Mouse (Mus musculus) kidney, adult 2 months (tissue): Measurements from ENCODE around the gene Gm12166. TPM values are rescaled to one million over a fixed set of nuclear protein-coding genes. Genes with fewer than 3 reads are reported as not detected.
A peak's percentile ranks its signal among the peaks of the same experiment; 100 is the strongest.
"Not testable (repeated sequence)": the region's sequence is repeated elsewhere in the genome, so short reads cannot be mapped to it uniquely, and the experiment has no call there.

Source experiments
- DNase-seq: peaks from one replicate; pipeline ENCODE4 v3.0.0; 2021
- H3K27ac ChIP-seq: fragments of 200-500 bp; 2 replicates; pipeline ENCODE4 v1.5.1; 2012; ENCODE audit warnings: low read depth, low read length, control low read depth, inconsistent platforms; ENCODE audit not compliant: insufficient read depth
- H3K27me3 ChIP-seq: fragments of 200-500 bp; replicated peaks from 2 replicates; pipeline ENCODE4 v1.6.1; 2012; ENCODE audit warnings: mild to moderate bottlenecking, moderate library complexity, low read length, inconsistent platforms; ENCODE audit not compliant: control insufficient read depth, insufficient read depth
- H3K36me3 ChIP-seq: fragments of 200-500 bp; 2 replicates; pipeline ENCODE4 v1.6.1; 2012; ENCODE audit warnings: mild to moderate bottlenecking, moderate library complexity, low read length, inconsistent platforms; ENCODE audit not compliant: control insufficient read depth, insufficient read depth
- H3K4me1 ChIP-seq: fragments of 200-500 bp; 2 replicates; pipeline ENCODE4 v1.6.1; 2011; ENCODE audit warnings: low read length; ENCODE audit not compliant: control insufficient read depth, insufficient read depth
- H3K4me3 ChIP-seq: fragments of 200-500 bp; 2 replicates; pipeline ENCODE4 v1.5.1; 2011; ENCODE audit warnings: mild to moderate bottlenecking, low read depth, low read length, control low read depth; ENCODE audit not compliant: insufficient read depth
- CTCF ChIP-seq: fragments of 200-500 bp; conservative IDR thresholded peaks from 2 replicates; pipeline ENCODE4 v1.5.1; 2011; ENCODE audit warnings: low read depth, mild to moderate bottlenecking, control low read depth, low read length, moderate library complexity, mixed read lengths; ENCODE audit not compliant: insufficient read depth, insufficient read length
- POLR2A ChIP-seq: fragments of 200-500 bp; IDR thresholded peaks from one replicate; pipeline ENCODE4 v1.6.1; 2011; ENCODE audit warnings: low read depth, low read length, control low read depth
- WGBS: fragments of 180-500 bp; shearing (Covaris S2); methylation state at CpG from one replicate; pipeline ENCODE4 v1.1.7; 2018; 5-methylcytosine and 5-hydroxymethylcytosine counted together
- polyA plus RNA-seq: library from polyadenylated mRNA; depleted of rRNA; stranded (reverse); fragments of >200 nt; gene quantifications from 2 replicates; pipeline ENCODE4 v1.2.3, GENCODE M21; 2012; rRNA removed

Gm12166 gene
- 9.6 and 14.2 TPM in 2 replicates for polyA plus RNA-seq

DNA sequence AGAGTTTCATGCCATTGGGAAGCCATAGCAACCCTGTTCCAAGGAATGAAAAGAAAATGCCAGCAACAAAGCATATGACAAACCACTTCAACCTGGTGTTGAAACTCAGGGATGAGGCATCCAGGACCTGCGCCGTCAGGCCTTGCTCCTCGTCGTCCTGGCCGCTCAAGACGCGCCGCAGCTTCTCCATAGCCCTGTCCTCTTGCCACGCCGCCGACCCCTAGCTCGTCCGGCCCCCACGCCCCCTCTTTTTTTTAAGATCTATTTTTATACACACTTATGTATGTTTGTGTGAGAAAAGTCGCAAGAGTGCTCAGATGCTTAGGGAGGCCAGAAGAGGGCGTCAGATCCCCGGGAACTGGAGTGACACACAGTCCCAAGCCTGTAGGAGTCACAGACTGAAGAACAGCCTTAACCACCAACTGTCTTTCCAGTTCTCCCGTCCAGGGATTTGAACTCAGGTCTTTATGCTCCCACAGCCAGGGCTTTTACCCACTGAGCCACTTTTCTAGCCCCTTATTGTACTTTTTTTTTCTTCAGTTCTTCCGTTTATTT, at the start of gene Gm12166:
Gene Gm12166, minus strand, starts transcription at position 217 of the 555 bp plus-strand sequence.
- WGBS: 43% methylated on average over 19 of the region's 19 CpGs
- not testable (repeated sequence) for H3K27ac ChIP-seq, H3K36me3 ChIP-seq, H3K27me3 ChIP-seq, H3K4me1 ChIP-seq, H3K4me3 ChIP-seq
- peak; percentile 83 for TF ChIP-seq CTCF
- peak; percentile 56 for DNase-seq

DNA sequence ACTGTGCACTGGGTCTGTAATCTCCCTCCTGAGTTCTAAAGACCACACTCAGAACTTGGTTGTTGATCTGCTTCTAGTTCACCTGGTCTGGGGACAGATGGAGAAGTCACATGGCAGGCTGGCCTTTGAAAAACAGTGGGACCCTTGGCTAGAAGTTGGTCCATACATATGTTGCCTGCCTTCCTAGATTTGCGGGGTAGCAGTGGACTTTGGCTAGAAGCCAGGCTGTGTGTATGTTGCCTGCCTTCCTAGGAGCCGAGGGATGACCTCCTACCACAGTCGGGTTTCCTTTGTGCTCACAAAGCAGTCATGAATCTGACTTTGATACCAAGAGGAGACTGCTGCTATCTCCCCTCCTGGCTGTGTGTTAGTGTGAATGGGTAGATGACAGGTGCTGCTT, 44.9 kb upstream of the Gm12166 start:
- no peak for DNase-seq
- H3K4me1 ChIP-seq: no peaks in the 10 kb centered on the region
- TF ChIP-seq POLR2A (no peak), CTCF (no peak)
- WGBS: 76% methylated on average over 3 of the region's 3 CpGs
- H3K27me3 ChIP-seq: no peaks in the 10 kb centered on the region
- H3K36me3 ChIP-seq: no peaks in the 10 kb centered on the region
- no peak overlapping the region for H3K27ac ChIP-seq
- no peak overlapping the region for H3K4me3 ChIP-seq

- WGBS: 81% methylated on average over 6 of the region's 6 CpGs
Measured at GRCm38 (mm10) chr11:46096265-46096649, 44.1 kb upstream of the Gm12166 start.

GRCm38 (mm10) chr11:46095477-46096264, 43.5 kb upstream of the Gm12166 start:
- Histone ChIP-seq H3K27ac (no peak overlapping the region), H3K4me1 (no peaks in the 10 kb centered on the region), H3K27me3 (no peaks in the 10 kb centered on the region), H3K36me3 (no peaks in the 10 kb centered on the region), H3K4me3 (no peak overlapping the region)
- no peak for TF ChIP-seq POLR2A
- WGBS: 67% methylated on average over 9 of the region's 9 CpGs
- DNase-seq: no peak

More at GRCm38 (mm10) chr11:46096265-46096649, 44.1 kb upstream of the Gm12166 start:
- Histone ChIP-seq H3K4me3 (no peak overlapping the region), H3K36me3 (no peaks in the 10 kb centered on the region), H3K27me3 (no peaks in the 10 kb centered on the region), H3K27ac (no peak overlapping the region), H3K4me1 (no peaks in the 10 kb centered on the region)
- DNase-seq: no peak
- TF ChIP-seq CTCF (no peak), POLR2A (no peak)

DNA sequence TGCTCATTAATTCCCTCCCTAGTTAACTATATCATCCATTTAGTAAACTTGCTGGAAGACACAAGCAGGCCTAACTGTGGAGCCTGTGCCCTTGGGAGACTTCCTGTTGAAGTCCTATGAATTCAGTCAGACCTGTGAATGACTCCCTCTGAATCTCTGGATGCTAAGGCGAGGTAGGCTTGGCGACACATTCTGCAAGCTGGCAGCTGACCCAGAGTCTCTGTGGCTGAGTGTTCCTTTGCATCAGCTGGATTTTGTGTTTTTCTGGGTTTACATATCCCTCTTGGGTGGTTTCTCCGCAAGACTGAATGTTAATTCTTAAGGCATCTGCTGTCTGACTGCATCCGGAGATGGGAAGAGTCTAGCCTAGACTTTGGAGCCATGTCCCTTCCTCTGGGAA, 40.0 kb upstream of the Gm12166 start:
- TF ChIP-seq POLR2A: no peak
- no peak for TF ChIP-seq CTCF
- Histone ChIP-seq H3K36me3 (no peaks in the 10 kb centered on the region), H3K27me3 (no peaks in the 10 kb centered on the region), H3K4me3 (no peak overlapping the region), H3K4me1 (no peaks in the 10 kb centered on the region), H3K27ac (no peak overlapping the region)
- WGBS: 76% methylated on average over 4 of the region's 4 CpGs
- no peak for DNase-seq

- no peak for DNase-seq
- no peak overlapping the region for H3K27ac ChIP-seq
Measured at GRCm38 (mm10) chr11:46090951-46091667, 39.0 kb upstream of the Gm12166 start.

More at GRCm38 (mm10) chr11:46090951-46091667, 39.0 kb upstream of the Gm12166 start:
- Histone ChIP-seq H3K4me1 (no peaks in the 10 kb centered on the region), H3K27me3 (no peaks in the 10 kb centered on the region), H3K4me3 (no peak overlapping the region), H3K36me3 (no peaks in the 10 kb centered on the region)
- WGBS: 42% methylated on average over 10 of the region's 10 CpGs
- TF ChIP-seq POLR2A (no peak), CTCF (no peak)
